Mouse (Mus musculus) megakaryocyte, embryonic 14.5 days (primary cell): Measurements from ENCODE around the gene Zfp12.
"Not testable (repeated sequence)": the region's sequence is repeated elsewhere in the genome, so short reads cannot be mapped to it uniquely, and the experiment has no call there.

Experiments
- FLI1 ChIP-seq: IDR thresholded peaks from 2 replicates; pipeline ENCODE4 v1.6.1; 2012; ENCODE audit warnings: low read length, inconsistent platforms, mixed read lengths
- GATA1 ChIP-seq: IDR thresholded peaks from 3 replicates; pipeline ENCODE4 v1.6.1; 2012; ENCODE audit warnings: mixed read lengths, low read length, inconsistent platforms, borderline replicate concordance

GRCm38 (mm10) chr5:143194747-143195146, 40.2 kb upstream of the Zfp12 start:
- not testable (repeated sequence) for TF ChIP-seq GATA1, FLI1
